Mouse (Mus musculus) erythroblast, embryonic 14.5 days (primary cell): ENCODE data around the gene Dgcr2. TPM values are rescaled to one million over a fixed set of nuclear protein-coding genes. Genes with fewer than 3 reads are reported as not detected.

ENCODE experiments used
- H3K27me3 ChIP-seq: 2 replicates; pipeline ENCODE4 v1.6.1; 2012; ENCODE audit warnings: inconsistent platforms; ENCODE audit not compliant: control insufficient read depth
- H3K36me3 ChIP-seq: 2 replicates; pipeline ENCODE4 v1.6.1; 2012; ENCODE audit warnings: mild to moderate bottlenecking, inconsistent platforms; ENCODE audit not compliant: control insufficient read depth
- H3K4me1 ChIP-seq: 2 replicates; pipeline ENCODE4 v1.6.1; 2012; ENCODE audit warnings: inconsistent platforms; ENCODE audit not compliant: control insufficient read depth
- H3K4me3 ChIP-seq: replicated peaks from 2 replicates; pipeline ENCODE3; 2012; ENCODE audit warnings: moderate library complexity, mild to moderate bottlenecking, inconsistent platforms
- H3K9me3 ChIP-seq: 2 replicates; pipeline ENCODE4 v1.6.1; 2012; ENCODE audit warnings: low read length, inconsistent platforms, mixed read lengths; ENCODE audit not compliant: control insufficient read depth
- GATA1 ChIP-seq: IDR thresholded peaks from 2 replicates; pipeline ENCODE4 v1.6.1; 2012; ENCODE audit warnings: low read length, inconsistent platforms, mixed read lengths
- TAL1 ChIP-seq: IDR thresholded peaks from 3 replicates; pipeline ENCODE4 v1.6.1; 2012; ENCODE audit warnings: low read length, inconsistent platforms, mixed read lengths
- polyA plus RNA-seq: library from polyadenylated mRNA; stranded (reverse); fragments of >175 nt; gene quantifications from 2 replicates; pipeline ENCODE4 v1.2.3, GENCODE M21; 2012

The Dgcr2 gene
- polyA plus RNA-seq, 1 experiment = 0.68 TPM

- Histone ChIP-seq H3K27me3 (0 out of 2 replicates have a peak, but pooled peaks cover 2% of the 10 kb centered on the region), H3K9me3 (no peaks in the 10 kb centered on the region), H3K4me3 (peak overlapping the region; percentile 99), H3K4me1 (peaks cover 38% of the 10 kb centered on the region), H3K36me3 (peaks cover 23% of the 10 kb centered on the region)
- TF ChIP-seq TAL1 (no peak), GATA1 (no peak)
Observed at GRCm38 (mm10) chr16:17889689-17890341, 8.5 kb downstream of the Dgcr2 start.

- no peak overlapping the region for H3K4me3 ChIP-seq
- H3K27me3 ChIP-seq = no peaks in the 10 kb centered on the region
- peaks cover 26% of the 10 kb centered on the region for H3K4me1 ChIP-seq
- no peak for TF ChIP-seq TAL1
- TF ChIP-seq GATA1 = no peak
- H3K36me3 ChIP-seq = peaks cover 55% of the 10 kb centered on the region
- H3K9me3 ChIP-seq = no peaks in the 10 kb centered on the region; the same call in 1 of the 2 replicates
Observed at GRCm38 (mm10) chr16:17884116-17884515, 14.2 kb downstream of the Dgcr2 start.

GRCm38 (mm10) chr16:17882196-17882595 lies 16.2 kb downstream of the Dgcr2 start:
- H3K36me3 ChIP-seq = peaks cover 72% of the 10 kb centered on the region
- peaks cover 3% of the 10 kb centered on the region for H3K9me3 ChIP-seq
- H3K27me3 ChIP-seq = no peaks in the 10 kb centered on the region
- no peak for TF ChIP-seq GATA1
- no peak for TF ChIP-seq TAL1
- peaks cover 27% of the 10 kb centered on the region for H3K4me1 ChIP-seq
- no peak overlapping the region for H3K4me3 ChIP-seq

DNA sequence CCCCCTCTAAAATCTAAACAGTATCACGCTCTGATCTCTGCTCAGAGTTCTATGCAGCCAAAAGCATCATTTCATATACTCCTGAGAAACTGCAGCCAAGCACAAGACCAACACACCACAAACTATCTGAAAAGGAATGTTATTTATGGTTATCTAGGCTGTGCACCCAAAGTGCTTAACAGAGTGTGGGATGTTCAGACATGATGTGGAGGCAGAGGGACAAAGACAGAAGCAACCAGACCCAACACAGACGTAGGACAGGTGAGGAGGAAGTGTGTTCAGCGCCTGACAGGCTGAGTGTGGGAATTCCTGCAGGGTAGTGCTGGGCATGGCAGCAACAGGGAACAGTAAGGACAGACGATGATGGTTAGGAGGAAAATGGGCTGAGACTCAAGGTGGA lies 18.8 kb downstream of the Dgcr2 start:
- Histone ChIP-seq H3K27me3 (no peaks in the 10 kb centered on the region), H3K4me1 (peaks cover 24% of the 10 kb centered on the region), H3K36me3 (peaks cover 64% of the 10 kb centered on the region), H3K9me3 (peaks cover 3% of the 10 kb centered on the region), H3K4me3 (no peak overlapping the region)
- TF ChIP-seq TAL1 = no peak
- no peak for TF ChIP-seq GATA1

GRCm38 (mm10) chr16:17876096-17876495 lies 22.3 kb downstream of the Dgcr2 start:
- no peak overlapping the region for H3K4me3 ChIP-seq
- H3K36me3 ChIP-seq = peaks cover 55% of the 10 kb centered on the region
- H3K4me1 ChIP-seq = peaks cover 43% of the 10 kb centered on the region
- H3K9me3 ChIP-seq = peaks cover 3% of the 10 kb centered on the region
- no peak for TF ChIP-seq TAL1
- TF ChIP-seq GATA1 = no peak
- no peaks in the 10 kb centered on the region for H3K27me3 ChIP-seq

DNA sequence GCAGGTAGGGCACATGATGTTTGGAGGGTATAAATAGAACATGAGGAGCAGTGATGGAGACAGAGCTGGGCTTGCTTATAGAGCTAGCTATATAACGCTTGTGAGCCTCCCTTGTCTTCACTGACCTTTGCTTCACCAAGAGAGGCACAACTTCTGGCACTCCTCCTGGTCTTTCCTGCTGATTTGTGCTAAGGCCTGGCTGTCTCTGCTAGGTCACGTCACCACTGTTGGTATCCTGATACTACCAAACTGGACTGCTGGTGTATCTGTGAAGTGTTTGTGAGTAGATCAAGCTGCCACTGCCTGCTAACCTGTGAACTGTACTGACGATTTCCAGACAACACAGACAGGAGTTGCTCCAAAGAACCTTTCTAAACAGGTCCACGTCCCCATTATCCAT lies 23.2 kb downstream of the Dgcr2 start:
- H3K27me3 ChIP-seq = no peaks in the 10 kb centered on the region
- no peak for TF ChIP-seq GATA1
- no peak for TF ChIP-seq TAL1
- H3K9me3 ChIP-seq = peaks cover 3% of the 10 kb centered on the region
- peaks cover 49% of the 10 kb centered on the region for H3K4me1 ChIP-seq
- H3K4me3 ChIP-seq = no peak overlapping the region
- H3K36me3 ChIP-seq = peaks cover 61% of the 10 kb centered on the region

DNA sequence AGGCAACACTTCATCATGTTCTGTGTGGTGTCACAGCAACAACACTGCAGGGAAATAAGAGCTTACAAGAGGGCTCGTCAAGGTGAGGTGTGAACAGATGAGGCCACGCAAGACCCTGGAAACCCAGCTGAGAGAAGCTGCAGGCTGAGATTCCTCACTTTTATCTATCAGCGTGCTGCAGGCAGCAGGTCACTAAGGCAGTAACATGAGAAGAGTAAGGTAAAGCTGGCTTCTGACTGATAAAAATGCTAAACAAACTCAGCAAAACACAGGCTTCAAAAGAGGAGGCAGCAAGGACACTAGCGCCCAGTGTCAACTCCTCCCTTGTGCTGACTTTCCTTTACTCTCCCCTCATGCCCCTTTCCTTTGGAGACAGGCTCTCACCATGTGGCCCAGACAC lies 25.4 kb downstream of the Dgcr2 start:
- H3K4me3 ChIP-seq = no peak overlapping the region
- no peaks in the 10 kb centered on the region for H3K27me3 ChIP-seq
- peaks cover 64% of the 10 kb centered on the region for H3K36me3 ChIP-seq
- H3K4me1 ChIP-seq = peaks cover 57% of the 10 kb centered on the region
- H3K9me3 ChIP-seq = no peaks in the 10 kb centered on the region
- TF ChIP-seq TAL1 (no peak), GATA1 (no peak)

DNA sequence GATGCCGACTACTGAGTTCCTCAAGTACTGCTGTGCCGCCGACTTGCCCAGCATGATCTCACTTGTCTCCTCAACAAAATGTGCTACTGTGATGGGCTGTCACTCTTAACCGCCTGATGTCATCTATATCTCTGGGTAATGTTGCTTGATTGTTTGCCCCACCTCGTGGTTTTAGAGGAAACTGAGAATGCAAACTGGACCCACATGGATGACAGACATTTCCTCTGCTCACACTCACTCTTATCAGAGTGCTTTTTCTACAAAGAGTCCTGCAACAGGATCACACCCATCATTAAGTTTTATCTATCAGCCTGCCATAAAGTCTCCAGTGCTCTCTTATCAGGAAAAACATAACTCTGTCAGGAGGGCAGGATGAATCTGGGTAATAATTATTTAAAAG lies 27.1 kb downstream of the Dgcr2 start:
- Histone ChIP-seq H3K9me3 (no peaks in the 10 kb centered on the region), H3K4me3 (no peak overlapping the region), H3K4me1 (peaks cover 57% of the 10 kb centered on the region), H3K27me3 (no peaks in the 10 kb centered on the region), H3K36me3 (peaks cover 65% of the 10 kb centered on the region)
- TF ChIP-seq GATA1 = no peak
- TF ChIP-seq TAL1 = no peak

DNA sequence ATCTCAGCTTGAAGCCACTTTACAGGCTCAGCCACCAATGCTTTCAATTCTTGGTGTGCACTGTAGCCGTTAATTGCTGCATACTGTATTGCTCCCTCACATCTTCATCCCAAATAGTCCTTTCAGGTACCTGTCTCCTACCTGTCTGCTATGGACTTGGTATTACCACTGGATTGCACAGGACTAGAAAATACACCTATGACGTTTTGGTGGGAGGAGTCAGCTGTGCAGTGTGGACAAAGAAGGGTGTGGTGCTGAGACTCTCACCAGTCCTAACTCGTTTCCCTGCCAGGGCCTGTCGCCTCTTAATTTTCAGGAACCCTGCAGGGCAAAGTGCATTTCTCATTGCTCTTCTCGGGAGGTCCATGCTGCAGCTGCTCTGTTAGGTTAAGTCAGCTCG lies 32.6 kb downstream of the Dgcr2 start:
- Histone ChIP-seq H3K27me3 (no peaks in the 10 kb centered on the region), H3K36me3 (peaks cover 62% of the 10 kb centered on the region), H3K4me1 (peaks cover 19% of the 10 kb centered on the region), H3K9me3 (no peaks in the 10 kb centered on the region), H3K4me3 (no peak overlapping the region)
- TF ChIP-seq TAL1 (no peak), GATA1 (no peak)

GRCm38 (mm10) chr16:17865293-17865692 lies 33.1 kb downstream of the Dgcr2 start:
- H3K4me1 ChIP-seq = peaks cover 17% of the 10 kb centered on the region
- no peak overlapping the region for H3K4me3 ChIP-seq
- H3K27me3 ChIP-seq = no peaks in the 10 kb centered on the region
- H3K9me3 ChIP-seq = no peaks in the 10 kb centered on the region
- no peak for TF ChIP-seq GATA1
- TF ChIP-seq TAL1 = no peak
- peaks cover 62% of the 10 kb centered on the region for H3K36me3 ChIP-seq
